10 mouse cellular contexts compared by ENCODE assay signal in genomic region chr9:30448459-30448858, GRCm38 (mm10). TPM values are rescaled to one million over a fixed set of nuclear protein-coding genes. Genes with fewer than 3 reads are reported as not detected.
A peak's percentile ranks its signal among the peaks of the same experiment; 100 is the strongest.
DNase-seq lines count a peak whose midpoint lies in the region; ATAC-seq and TF ChIP-seq lines count a peak whose summit lies in the region.
"Had no signal": no experiment of that assay in that cellular context is flagged by ENCODE, and none has a peak within 500 bp of the region (broad histone marks: within the 10 kb centered on the region; RNA-seq: fewer than 3 reads in every experiment).

No protein-coding gene starts in this region.

- no peaks in the 10 kb centered on the region for H3K9me3 ChIP-seq in midbrain, postnatal 0 days (ENCODE audit: low read length)
- H3K9me3 ChIP-seq: hindbrain, embryonic 15.5 days had no signal

- TF ChIP-seq CTCF in midbrain, postnatal 0 days (IDR thresholded peaks at IDR 0.05), result peak; percentile 74

- peaks cover 17% of the 10 kb centered on the region for H3K36me3 ChIP-seq in midbrain, postnatal 0 days (ENCODE audit: insufficient read depth, low read length)

- 28% methylated on average over 4 of the region's 4 CpGs for WGBS in midbrain, postnatal 0 days

- no peaks in the 10 kb centered on the region for H3K27me3 ChIP-seq in midbrain, postnatal 0 days (ENCODE audit: insufficient read depth, low read length)
- H3K27me3 ChIP-seq: hindbrain, embryonic 15.5 days had no signal

- no peak overlapping the region for H3K9ac ChIP-seq in midbrain, postnatal 0 days (replicated peaks; ENCODE audit: low read length, poor library complexity, severe bottlenecking)
- H3K9ac ChIP-seq: hindbrain, embryonic 15.5 days had no signal

- peak; percentile 37 for DNase-seq in cerebellum, adult 9-10 months
- DNase-seq in cerebellum, adult 11 months, result no peak
- peak; percentile 52 to 74 for DNase-seq in left cerebral cortex, postnatal 25 days (ENCODE audit: low spot score in 2 of 2)
- DNase-seq in left cerebral cortex, adult 8-10 months (ENCODE audit: low spot score in 2 of 2), result no peak
- peak; percentile 28 to 29 for DNase-seq in adrenal gland, postnatal 36 days
- peak; percentile 67 for DNase-seq in midbrain, postnatal 0 days (ENCODE audit: low spot score)

- no peaks in the 10 kb centered on the region for H3K4me1 ChIP-seq in midbrain, postnatal 0 days (ENCODE audit: insufficient read depth, low read length)
- H3K4me1 ChIP-seq: hindbrain, embryonic 15.5 days had no signal

- peak; percentile 61 to 76; a peak in 2 of 4 replicates for ATAC-seq in hematopoietic stem cell, adult 5-6 weeks (replicated peaks in 1 of 2; ENCODE audit: insufficient read depth in 1 of 2, low FRiP score in 2 of 2, low TSS enrichment in 1 of 2, low read depth in 1 of 2, poor library complexity in 2 of 2, severe bottlenecking in 2 of 2)
- no peak for ATAC-seq in midbrain, postnatal 0 days (ENCODE audit: low FRiP score)
- no peak for ATAC-seq in inflammation-experienced regulatory T-cells, adult 6 months

- intact Hi-C loops in left cerebral cortex, postnatal 25 days (cut with DNase I), result loop anchor here (1.0 to 5.0 kb wide), 2 partner anchors 492 to 634 kb away; no protein-coding TSS in a partner anchor

- no peak overlapping the region for H3K4me3 ChIP-seq in midbrain, postnatal 0 days (ENCODE audit: low read depth, low read length)
- H3K4me3 ChIP-seq: hindbrain, embryonic 15.5 days; myocyte had no signal

- H3K27ac ChIP-seq in midbrain, postnatal 0 days (ENCODE audit: low read depth, low read length), result no peak overlapping the region
- H3K27ac ChIP-seq: hindbrain, embryonic 15.5 days had no signal

- no peak overlapping the region for H3K4me2 ChIP-seq in midbrain, postnatal 0 days (ENCODE audit: low read depth, low read length, poor library complexity, severe bottlenecking)
- H3K4me2 ChIP-seq: hindbrain, embryonic 15.5 days had no signal

RNA-seq across cellular contexts. Expression of gene Snx19, which starts 21.6 kb away (rescaled TPM):
- total RNA-seq in left cerebral cortex, postnatal 25 days (2021), result 10 to 100 TPM; 42.6 to 48.1 TPM
- 10 to 100 TPM; 49.1 to 54.6 (median 50.6) TPM for total RNA-seq in left cerebral cortex, adult 8-10 months (2022)
- 10 to 100 TPM; 30.8 to 33.7 TPM for total RNA-seq in adrenal gland, postnatal 36 days (2021)
- 15.5 and 19.3 TPM in 2 replicates for total RNA-seq in hematopoietic stem cell, adult 5-6 weeks (2017)
- total RNA-seq in midbrain, postnatal 0 days (2014; rRNA removed), result 26.5 and 33.7 TPM in 2 replicates
- 17.6 and 17.7 TPM in 2 replicates for polyA plus RNA-seq in midbrain, postnatal 0 days (2015; fragmentation: Nextera tagmentation; extraction: Ambion mirVana)
- 10 to 100 TPM; 12.0 to 15.1 (median 12.8) TPM for polyA plus RNA-seq in inflammation-experienced regulatory T-cells, adult 6 months (2017; shearing (Covaris generic))

Comparison
In these comparisons a context has a peak if more than half of its experiments do, and no peak if none do; other contexts are left out.
1. DNase-seq: peak in cerebellum, adult 9-10 months (single experiment), left cerebral cortex, postnatal 25 days (2 of 2), adrenal gland, postnatal 36 days (2 of 2) and midbrain, postnatal 0 days (single experiment); none in cerebellum, adult 11 months (single experiment) and left cerebral cortex, adult 8-10 months (0 of 2).
2. ATAC-seq: peak in hematopoietic stem cell, adult 5-6 weeks (2 of 2); none in midbrain, postnatal 0 days (single experiment) and inflammation-experienced regulatory T-cells, adult 6 months (single experiment).